Comparison of ENCODE assay signal across 7 mouse cellular contexts in genomic region chr12:53042739-53043138, GRCm38 (mm10).
DNase-seq lines count a peak whose midpoint lies in the region; ATAC-seq lines count a peak whose summit lies in the region.

No protein-coding gene starts in this region.

- WGBS in hindbrain, embryonic 14.5 days, result 21% methylated on average over 5 of the region's 5 CpGs
- 22% methylated on average over 5 of the region's 5 CpGs for WGBS in hindbrain, embryonic 16.5 days

- no peaks in the 10 kb centered on the region for H3K9me3 ChIP-seq in hindbrain, embryonic 14.5 days (ENCODE audit: control insufficient read depth, low read length)
- H3K9me3 ChIP-seq in hindbrain, embryonic 16.5 days (ENCODE audit: control insufficient read depth, low read length), result no peaks in the 10 kb centered on the region

- H3K36me3 ChIP-seq in hindbrain, embryonic 14.5 days (replicated peaks; ENCODE audit: control insufficient read depth, insufficient read depth), result no peaks in the 10 kb centered on the region
- H3K36me3 ChIP-seq in hindbrain, embryonic 16.5 days (ENCODE audit: control insufficient read depth, insufficient read depth, low read length), result no peaks in the 10 kb centered on the region

- no peaks in the 10 kb centered on the region for H3K27me3 ChIP-seq in hindbrain, embryonic 14.5 days (ENCODE audit: control insufficient read depth, insufficient read depth, low read length)
- no peaks in the 10 kb centered on the region for H3K27me3 ChIP-seq in hindbrain, embryonic 16.5 days (replicated peaks; ENCODE audit: control insufficient read depth, insufficient read depth, low read length)

- DNase-seq in hindbrain, embryonic 14.5 days (ENCODE audit: low spot score), result peak; percentile 81
- DNase-seq in testis, postnatal 10 days (ENCODE audit: low spot score), result peak; percentile 73
- DNase-seq in testis, postnatal 14 days (ENCODE audit: low spot score), result no peak
- DNase-seq in adrenal gland, postnatal 14 days, result peak; percentile 70
- peak; percentile 82 for DNase-seq in kidney, postnatal 10 days

- ATAC-seq in hindbrain, embryonic 14.5 days (ENCODE audit: low FRiP score), result peak; percentile 51; the same call in 1 of the 2 replicates
- ATAC-seq in hindbrain, embryonic 16.5 days, result no peak; the same call in 1 of the 2 replicates
- ATAC-seq in megakaryocyte-erythroid progenitor cell, adult 5-6 weeks (replicated peaks; ENCODE audit: low FRiP score, low TSS enrichment, poor library complexity, severe bottlenecking), result no peak

- no peak overlapping the region for H3K9ac ChIP-seq in hindbrain, embryonic 14.5 days
- H3K9ac ChIP-seq in hindbrain, embryonic 16.5 days (ENCODE audit: low read depth, low read length), result no peak overlapping the region

- no peak overlapping the region for H3K4me2 ChIP-seq in hindbrain, embryonic 14.5 days (replicated peaks)
- H3K4me2 ChIP-seq in hindbrain, embryonic 16.5 days (ENCODE audit: low read length), result no peak overlapping the region

- no peak overlapping the region for H3K4me3 ChIP-seq in hindbrain, embryonic 14.5 days (replicated peaks; ENCODE audit: low read length)
- no peak overlapping the region for H3K4me3 ChIP-seq in hindbrain, embryonic 16.5 days (ENCODE audit: low read length)

- H3K4me1 ChIP-seq in hindbrain, embryonic 14.5 days (replicated peaks; ENCODE audit: control insufficient read depth, insufficient read depth, low read length), result no peaks in the 10 kb centered on the region
- H3K4me1 ChIP-seq in hindbrain, embryonic 16.5 days (ENCODE audit: control insufficient read depth, insufficient read depth, low read depth, low read length), result no peaks in the 10 kb centered on the region

- H3K27ac ChIP-seq in hindbrain, embryonic 14.5 days, result no peak overlapping the region
- no peak overlapping the region for H3K27ac ChIP-seq in hindbrain, embryonic 16.5 days (ENCODE audit: low read depth, low read length)
